Mouse (Mus musculus) embryo, embryonic 10.5 days (tissue): ENCODE measurements around the gene 5430419D17Rik.

Source experiments
- DNase-seq: peaks from one replicate; pipeline ENCODE4 v3.0.0-alpha.2; 2015; ENCODE audit warnings: low spot score

5430419D17Rik gene

GRCm38 (mm10) chr7:131317587-131317986 is 143.4 kb downstream of the 5430419D17Rik start:
- peak; percentile 2 for DNase-seq

GRCm38 (mm10) chr7:131318340-131318739 is 144.1 kb downstream of the 5430419D17Rik start:
- DNase-seq = no peak

GRCm38 (mm10) chr7:131322192-131322591 is 148.0 kb downstream of the 5430419D17Rik start, which contains the start of gene Cuzd1:
Gene Cuzd1 (minus strand): TSS chr7:131322292.
- DNase-seq = no peak

- DNase-seq = no peak
These were observed 152.9 kb downstream of the 5430419D17Rik start for GRCm38 (mm10) chr7:131327054-131327453.

GRCm38 (mm10) chr7:131329416-131329815 is 155.2 kb downstream of the 5430419D17Rik start, which contains the start of gene Fam24b:
Gene Fam24b (minus strand): TSS chr7:131329516.
- no peak for DNase-seq

- DNase-seq = no peak
These were observed 157.5 kb downstream of the 5430419D17Rik start for GRCm38 (mm10) chr7:131331688-131332087.

GRCm38 (mm10) chr7:131333564-131333963 is 159.4 kb downstream of the 5430419D17Rik start, which contains the start of gene Fam24a:
Gene Fam24a (plus strand): TSS chr7:131333864.
- DNase-seq = no peak

- no peak for DNase-seq
These were observed 163.4 kb downstream of the 5430419D17Rik start for GRCm38 (mm10) chr7:131337502-131338068.

GRCm38 (mm10) chr7:131345856-131346541 is 171.8 kb downstream of the 5430419D17Rik start:
- DNase-seq = no peak
